Mouse (Mus musculus) G1E (cell line): ENCODE data around the gene Adrm1. TPM values are rescaled to one million over a fixed set of nuclear protein-coding genes. Genes with fewer than 3 reads are reported as not detected.
A peak's percentile ranks its signal among the peaks of the same experiment; 100 is the strongest.

Experiments used
- ATAC-seq: 2 replicates; pipeline ENCODE4 v1.8.0; 2016; ENCODE audit warnings: mild to moderate bottlenecking; ENCODE audit not compliant: insufficient number of reproducible peaks, poor library complexity, low FRiP score, severe bottlenecking; ENCODE audit errors: extremely low read depth
- DNase-seq: peaks from one replicate; pipeline ENCODE4 v3.0.0; 2012; ENCODE audit warnings: low spot score
- H3K27me3 ChIP-seq: 2 replicates; pipeline ENCODE4 v1.6.1; 2012; ENCODE audit warnings: mild to moderate bottlenecking, low read length, inconsistent platforms; ENCODE audit not compliant: insufficient read depth
- H3K36me3 ChIP-seq: replicated peaks from 2 replicates; pipeline ENCODE3; 2012; ENCODE audit warnings: mild to moderate bottlenecking, inconsistent platforms
- H3K4me1 ChIP-seq: 2 replicates; pipeline ENCODE4 v1.6.1; 2012; ENCODE audit warnings: low read depth, low read length, inconsistent platforms, mixed read lengths; ENCODE audit not compliant: insufficient read depth
- H3K4me3 ChIP-seq: 2 replicates; pipeline ENCODE4 v1.5.1; 2012; ENCODE audit warnings: low read depth, mild to moderate bottlenecking, inconsistent platforms, low read length, moderate library complexity, mixed read lengths
- H3K9me3 ChIP-seq: replicated peaks from 2 replicates; pipeline ENCODE4 v1.6.1; 2012; ENCODE audit warnings: inconsistent platforms
- CTCF ChIP-seq: IDR thresholded peaks from 2 replicates; pipeline ENCODE4 v1.5.1; 2012; ENCODE audit warnings: low read depth, low read length, inconsistent platforms, mixed read lengths
- GATA1 ChIP-seq: IDR thresholded peaks from 2 replicates; pipeline ENCODE4 v1.6.1; 2012; ENCODE audit warnings: borderline replicate concordance, low read length, inconsistent platforms, mixed read lengths
- GATA2 ChIP-seq: IDR thresholded peaks from 2 replicates; pipeline ENCODE4 v1.6.1; 2012; ENCODE audit warnings: low read depth, low read length, inconsistent platforms, borderline replicate concordance
- POLR2AphosphoS5 ChIP-seq: IDR thresholded peaks from 2 replicates; pipeline ENCODE4 v1.6.1; 2012; ENCODE audit warnings: low read depth, low read length, inconsistent platforms; ENCODE audit not compliant: insufficient replicate concordance
- TAL1 ChIP-seq: conservative IDR thresholded peaks from 2 replicates; pipeline ENCODE4 v1.6.1; 2012; ENCODE audit warnings: low read depth, low read length, inconsistent platforms, mixed read lengths
- polyA plus RNA-seq: library from polyadenylated mRNA; stranded (reverse); fragments of >175 nt; gene quantifications from 2 replicates; pipeline ENCODE4 v1.2.3, GENCODE M21; 2012
- total RNA-seq, 2 experiments: library from RNA; stranded (forward) in 1 of 2; stranded (reverse) in 1 of 2; fragments of 200-1000 nt in 1 of 2; fragments of >200 nt in 1 of 2; fragmentation: Nextera tagmentation in 1 of 2; gene quantifications; 2 replicates each; pipeline ENCODE4 v1.2.3; 2014 to 2017

Adrm1 gene
- total and polyA plus RNA-seq, 3 experiments: 66.4 to 554 (median 140) TPM

- TF ChIP-seq POLR2AphosphoS5: no peak
- TF ChIP-seq GATA2: no peak
- no peak for TF ChIP-seq TAL1
- TF ChIP-seq GATA1: no peak
- TF ChIP-seq CTCF: no peak
- no peaks in the 10 kb centered on the region for H3K27me3 ChIP-seq
- peaks cover 8% of the 10 kb centered on the region for H3K4me1 ChIP-seq
- DNase-seq (no peak), ATAC-seq (no peak)
- H3K36me3 ChIP-seq: peaks cover 92% of the 10 kb centered on the region
- no peaks in the 10 kb centered on the region for H3K9me3 ChIP-seq
- H3K4me3 ChIP-seq: no peak overlapping the region
These were observed 33.2 kb downstream of the Adrm1 start for GRCm38 (mm10) chr2:180204501-180204900.

GRCm38 (mm10) chr2:180205083-180205955 is 34.0 kb downstream of the Adrm1 start:
- Histone ChIP-seq H3K4me3 (no peak overlapping the region), H3K36me3 (peaks cover 99% of the 10 kb centered on the region), H3K4me1 (peaks cover 8% of the 10 kb centered on the region), H3K9me3 (no peaks in the 10 kb centered on the region), H3K27me3 (no peaks in the 10 kb centered on the region)
- TF ChIP-seq TAL1: no peak
- TF ChIP-seq GATA1: no peak
- TF ChIP-seq CTCF: no peak
- no peak for TF ChIP-seq GATA2
- no peak for TF ChIP-seq POLR2AphosphoS5
- DNase-seq (no peak), ATAC-seq (no peak)

- TF ChIP-seq CTCF (no peak), GATA1 (no peak), GATA2 (no peak), TAL1 (no peak), POLR2AphosphoS5 (no peak)
These were observed 34.6 kb downstream of the Adrm1 start for GRCm38 (mm10) chr2:180205956-180206280.

GRCm38 (mm10) chr2:180207840-180208239 is 36.6 kb downstream of the Adrm1 start:
- ATAC-seq (peak; percentile 45; the same call in 1 of the 2 replicates), DNase-seq (no peak)
- TF ChIP-seq GATA2: no peak
- peak; percentile 60 for TF ChIP-seq CTCF
- Histone ChIP-seq H3K4me3 (no peak overlapping the region), H3K27me3 (no peaks in the 10 kb centered on the region), H3K36me3 (peaks cover 96% of the 10 kb centered on the region), H3K9me3 (peaks cover 6% of the 10 kb centered on the region), H3K4me1 (peaks cover 8% of the 10 kb centered on the region)

More at GRCm38 (mm10) chr2:180205956-180206280, 34.6 kb downstream of the Adrm1 start:
- H3K4me3 ChIP-seq: no peak overlapping the region
- H3K36me3 ChIP-seq: peaks cover 97% of the 10 kb centered on the region
- DNase-seq (no peak), ATAC-seq (no peak)
- peaks cover 8% of the 10 kb centered on the region for H3K4me1 ChIP-seq
- no peaks in the 10 kb centered on the region for H3K27me3 ChIP-seq
- no peaks in the 10 kb centered on the region for H3K9me3 ChIP-seq

- Histone ChIP-seq H3K4me3 (no peak overlapping the region), H3K9me3 (peaks cover 14% of the 10 kb centered on the region), H3K27me3 (no peaks in the 10 kb centered on the region), H3K36me3 (peaks cover 96% of the 10 kb centered on the region), H3K4me1 (peaks cover 12% of the 10 kb centered on the region)
- TF ChIP-seq TAL1 (no peak), POLR2AphosphoS5 (no peak), GATA2 (no peak), GATA1 (no peak), CTCF (no peak)
- DNase-seq (no peak), ATAC-seq (no peak)
These were observed 37.7 kb downstream of the Adrm1 start for GRCm38 (mm10) chr2:180208976-180209375.

GRCm38 (mm10) chr2:180212255-180212654 is 41.0 kb downstream of the Adrm1 start:
- Histone ChIP-seq H3K36me3 (peaks cover 96% of the 10 kb centered on the region), H3K9me3 (peaks cover 14% of the 10 kb centered on the region), H3K4me3 (no peak overlapping the region), H3K27me3 (no peaks in the 10 kb centered on the region), H3K4me1 (peaks cover 43% of the 10 kb centered on the region)
- no peak for ATAC-seq
- no peak for TF ChIP-seq GATA2
- no peak for TF ChIP-seq POLR2AphosphoS5
- TF ChIP-seq CTCF: no peak
- TF ChIP-seq TAL1: no peak
- no peak for TF ChIP-seq GATA1
- no peak for DNase-seq
